Mouse (Mus musculus) limb, embryonic 14.5 days (tissue): ENCODE measurements at regions not wholly inside any gene's neighbourhood (a gene's known extent, or its start where the extent isn't known, plus 50 kb on each side); places are given as distances from the start of the nearest gene placed in this dataset.
A peak's percentile ranks its signal among the peaks of the same experiment; 100 is the strongest.

ENCODE experiments used
- ATAC-seq: fragments of 200-750 bp; cut with Nextera tagmentation; 2 replicates; pipeline ENCODE4 v1.8.0; 2017; ENCODE audit warnings: low read depth, moderate number of reproducible peaks, moderate TSS enrichment; ENCODE audit not compliant: low FRiP score
- DNase-seq: peaks from one replicate; pipeline ENCODE4 v3.0.0-alpha.2; 2015; ENCODE audit warnings: low spot score
- H3K27ac ChIP-seq: fragments of 300-500 bp; sonication (generic); replicated peaks from 2 replicates; pipeline ENCODE4 v1.5.1; 2014; ENCODE audit warnings: low read depth, mild to moderate bottlenecking, low read length, moderate library complexity, mixed read lengths
- H3K27me3 ChIP-seq: fragments of 300-500 bp; sonication (generic); 2 replicates; pipeline ENCODE4 v1.6.1; 2014; ENCODE audit warnings: low read length, mixed read lengths; ENCODE audit not compliant: control insufficient read depth, insufficient read depth
- H3K36me3 ChIP-seq: fragments of 300-500 bp; sonication (generic); 2 replicates; pipeline ENCODE4 v1.6.1; 2014; ENCODE audit warnings: mild to moderate bottlenecking, low read length, moderate library complexity, mixed read lengths; ENCODE audit not compliant: control insufficient read depth, insufficient read depth
- H3K4me1 ChIP-seq: fragments of 300-500 bp; sonication (generic); 2 replicates; pipeline ENCODE4 v1.6.1; 2014; ENCODE audit warnings: antibody characterized with exemption, low read length, mixed read lengths; ENCODE audit not compliant: control insufficient read depth, insufficient read depth
- H3K4me2 ChIP-seq: fragments of 300-500 bp; sonication (generic); replicated peaks from 2 replicates; pipeline ENCODE4 v1.6.1; 2014; ENCODE audit warnings: low read depth, mild to moderate bottlenecking, low read length, moderate library complexity; ENCODE audit not compliant: severe bottlenecking
- H3K4me3 ChIP-seq: fragments of 300-500 bp; sonication (generic); replicated peaks from 2 replicates; pipeline ENCODE4 v1.5.1; 2014; ENCODE audit warnings: low read length
- H3K9ac ChIP-seq: fragments of 300-500 bp; sonication (generic); 2 replicates; pipeline ENCODE4 v1.6.1; 2014; ENCODE audit warnings: mild to moderate bottlenecking, low read depth, low read length, moderate library complexity; ENCODE audit not compliant: severe bottlenecking
- H3K9me3 ChIP-seq: fragments of 300-500 bp; sonication (generic); 2 replicates; pipeline ENCODE4 v1.6.1; 2016; ENCODE audit warnings: low read length; ENCODE audit not compliant: control insufficient read depth
- POLR2A ChIP-seq: fragments of 200-500 bp; IDR thresholded peaks from 2 replicates; pipeline ENCODE4 v1.8.0; 2012; ENCODE audit warnings: inconsistent platforms, mild to moderate bottlenecking, moderate library complexity, borderline replicate concordance; ENCODE audit not compliant: insufficient read depth, insufficient read length; ENCODE audit errors: extremely low read depth
- WGBS: fragments of 180-500 bp; shearing (Covaris S2); extraction: QIAGEN DNeasy Blood & Tissue Kit; methylation state at CpG from one replicate; pipeline ENCODE4 v1.1.7; 2014; 5-methylcytosine and 5-hydroxymethylcytosine counted together

- WGBS = 13% methylated on average over 3 of the region's 3 CpGs
- peak; percentile 37; the same call in 1 of the 2 replicates for ATAC-seq
- TF ChIP-seq POLR2A = no peak
Measured at GRCm38 (mm10) chr14:76948948-76949347, 87.6 kb upstream of the Ccdc122 start.

GRCm38 (mm10) chr14:76948481-76948880 lies 88.1 kb upstream of the Ccdc122 start:
- Histone ChIP-seq H3K4me1 (peaks cover 23% of the 10 kb centered on the region), H3K9me3 (no peaks in the 10 kb centered on the region), H3K4me3 (no peak overlapping the region), H3K4me2 (no peak overlapping the region), H3K27me3 (no peaks in the 10 kb centered on the region), H3K36me3 (no peaks in the 10 kb centered on the region), H3K27ac (peak overlapping the region; percentile 22; the same call in 1 of the 2 replicates), H3K9ac (no peak overlapping the region)
- 69% methylated on average over 6 of the region's 6 CpGs for WGBS
- TF ChIP-seq POLR2A = no peak
- DNase-seq = no peak
- ATAC-seq = no peak

More at GRCm38 (mm10) chr14:76948948-76949347, 87.6 kb upstream of the Ccdc122 start:
- Histone ChIP-seq H3K4me2 (no peak overlapping the region), H3K36me3 (no peaks in the 10 kb centered on the region), H3K27me3 (no peaks in the 10 kb centered on the region), H3K27ac (peak overlapping the region; percentile 39; the same call in 1 of the 2 replicates), H3K9ac (no peak overlapping the region), H3K4me3 (no peak overlapping the region), H3K9me3 (no peaks in the 10 kb centered on the region), H3K4me1 (peaks cover 23% of the 10 kb centered on the region)
- peak; percentile 30 for DNase-seq

GRCm38 (mm10) chr14:76947148-76947547 lies 89.4 kb upstream of the Ccdc122 start:
- no peak overlapping the region for H3K9ac ChIP-seq
- WGBS = 52% methylated on average over 3 of the region's 3 CpGs
- DNase-seq (no peak), ATAC-seq (no peak)
- no peaks in the 10 kb centered on the region for H3K9me3 ChIP-seq
- H3K36me3 ChIP-seq = no peaks in the 10 kb centered on the region
- H3K27ac ChIP-seq = no peak overlapping the region
- no peak overlapping the region for H3K4me2 ChIP-seq
- H3K27me3 ChIP-seq = no peaks in the 10 kb centered on the region
- H3K4me3 ChIP-seq = no peak overlapping the region
- TF ChIP-seq POLR2A = no peak
- peaks cover 23% of the 10 kb centered on the region for H3K4me1 ChIP-seq

GRCm38 (mm10) chr14:76945626-76946025 lies 90.9 kb upstream of the Ccdc122 start:
- no peak overlapping the region for H3K9ac ChIP-seq
- ATAC-seq (no peak), DNase-seq (no peak)
- no peak overlapping the region for H3K4me3 ChIP-seq
- TF ChIP-seq POLR2A = no peak
- H3K9me3 ChIP-seq = no peaks in the 10 kb centered on the region
- no peak overlapping the region for H3K27ac ChIP-seq
- no peaks in the 10 kb centered on the region for H3K36me3 ChIP-seq
- peaks cover 23% of the 10 kb centered on the region for H3K4me1 ChIP-seq
- 74% methylated on average over 6 of the region's 6 CpGs for WGBS
- H3K4me2 ChIP-seq = no peak overlapping the region
- no peaks in the 10 kb centered on the region for H3K27me3 ChIP-seq

- no peak for ATAC-seq
- H3K27ac ChIP-seq = no peak overlapping the region
- H3K27me3 ChIP-seq = no peaks in the 10 kb centered on the region
- WGBS = 72% methylated on average over 10 of the region's 10 CpGs
- H3K36me3 ChIP-seq = no peaks in the 10 kb centered on the region
- H3K4me2 ChIP-seq = no peak overlapping the region
- peaks cover 5% of the 10 kb centered on the region; the same call in 1 of the 2 replicates for H3K4me1 ChIP-seq
- TF ChIP-seq POLR2A = no peak
- no peak for DNase-seq
- H3K4me3 ChIP-seq = no peak overlapping the region
- H3K9ac ChIP-seq = no peak overlapping the region
- no peaks in the 10 kb centered on the region for H3K9me3 ChIP-seq
Measured at GRCm38 (mm10) chr14:76941474-76942212, 94.9 kb upstream of the Ccdc122 start.
